Mouse (Mus musculus) lung, postnatal 36 days (tissue): Measurements from ENCODE around the gene Gpkow.

Experiments used
- DNase-seq: peaks from one replicate; pipeline ENCODE4 v3.0.0; 2022; ENCODE audit warnings: mixed read lengths

The Gpkow gene

DNA sequence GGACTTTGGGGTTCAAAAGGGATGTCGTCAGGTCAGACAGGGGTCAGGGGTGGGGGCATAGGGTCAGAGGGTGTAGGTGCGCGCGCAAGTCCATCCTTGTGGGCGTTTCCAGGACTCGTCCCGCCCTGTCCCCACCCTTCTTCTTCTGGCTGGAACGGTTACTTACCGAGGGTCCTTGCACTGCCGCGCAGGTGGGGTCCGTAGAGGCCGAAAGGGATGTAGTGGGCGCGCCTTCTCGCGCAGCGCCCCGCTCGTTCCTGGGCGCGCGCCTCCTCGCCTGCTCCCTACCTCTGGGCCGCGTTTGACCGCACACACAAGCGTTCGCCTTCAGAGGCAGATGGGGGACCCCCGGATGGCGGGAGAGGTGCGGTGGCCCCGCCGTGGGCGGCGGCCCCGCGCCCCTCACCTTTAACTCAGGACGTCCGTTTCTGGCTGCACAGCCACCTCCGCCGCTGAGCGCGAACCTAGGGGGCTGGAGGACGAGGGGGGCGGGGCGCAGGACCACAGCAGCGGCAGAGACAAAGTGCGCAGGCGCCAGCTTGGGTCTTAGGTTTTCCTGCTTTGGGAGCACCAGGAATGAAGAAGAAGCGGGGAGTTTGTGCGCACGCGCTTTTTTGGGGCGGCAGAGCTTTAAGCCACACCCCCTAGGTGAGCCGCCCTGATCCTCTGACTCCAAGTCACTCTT is 53.6 kb downstream of the Gpkow start, which contains the start of gene Ccdc120:
Gene Ccdc120 (minus strand): TSS at position 474 of the 685 bp plus-strand sequence.
- peak; percentile 70 for DNase-seq

DNA sequence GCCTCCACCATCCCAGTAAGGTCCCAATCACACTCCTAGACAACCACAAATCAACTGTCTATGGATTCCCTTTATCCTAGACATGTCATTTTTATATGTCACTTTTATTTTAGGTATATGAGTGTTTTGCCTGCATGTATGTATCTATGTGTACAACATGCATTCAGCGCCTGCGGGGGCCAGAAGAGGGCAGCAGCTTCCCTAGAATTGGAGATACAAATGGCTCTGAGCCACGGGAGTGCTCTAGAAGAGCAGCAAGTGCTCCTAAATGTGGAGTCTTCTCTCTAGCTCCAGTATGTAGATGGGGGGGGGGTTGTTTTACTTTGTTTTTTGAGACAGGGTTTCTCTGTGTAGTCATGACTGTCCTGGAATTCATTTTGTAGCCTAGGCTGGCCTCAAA is 56.7 kb downstream of the Gpkow start:
- peak; percentile 42 for DNase-seq
